In the genomic region with DNA sequence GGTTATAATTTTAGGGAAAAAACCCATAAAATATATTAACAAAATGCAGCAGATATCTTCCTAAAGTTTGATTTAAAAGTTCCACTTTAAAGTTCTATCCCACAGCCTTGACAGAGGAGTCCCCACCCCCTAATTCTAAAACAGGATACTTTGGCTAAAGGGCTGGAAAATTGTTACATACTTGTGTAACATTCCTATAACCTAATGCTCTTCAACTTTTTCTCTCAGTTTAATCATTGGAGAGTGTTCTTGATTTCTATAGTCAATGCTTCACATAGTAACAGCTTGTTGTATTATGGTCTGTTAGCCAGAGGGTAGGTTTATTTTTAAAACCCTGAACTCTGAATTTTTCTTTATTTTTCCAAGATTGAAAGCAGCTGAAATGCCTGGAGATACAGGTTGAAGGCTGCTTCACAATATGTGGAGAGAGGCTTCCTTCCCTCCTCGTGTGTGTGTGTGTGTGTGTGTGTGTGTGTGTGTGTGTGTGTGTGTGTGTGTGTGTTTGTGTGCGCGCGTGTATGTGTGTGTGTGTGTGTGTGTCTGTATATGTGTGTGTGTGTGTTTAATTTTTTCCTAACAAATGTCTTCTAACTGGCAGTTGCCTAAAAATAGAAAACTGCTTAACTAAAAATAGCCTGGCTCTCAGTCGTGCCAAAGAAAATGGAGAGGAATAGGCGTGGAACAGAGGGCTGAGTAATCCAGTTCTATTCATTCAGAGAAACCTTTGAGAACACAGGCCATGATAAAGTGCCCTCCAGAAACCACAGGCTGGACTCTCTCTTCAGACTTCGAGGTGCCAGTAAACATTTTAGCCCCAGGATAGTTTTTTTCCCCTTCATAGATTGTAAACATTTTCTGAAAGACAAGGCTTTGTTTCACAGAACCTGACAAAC, we compare ENCODE assay signal across 8 mouse cellular contexts.
A peak's percentile ranks its signal among the peaks of the same experiment; 100 is the strongest.
DNase-seq lines count a peak whose midpoint lies in the region; ATAC-seq lines count a peak whose summit lies in the region.

No protein-coding gene starts in this region.

- H3K4me2 ChIP-seq in hindbrain, embryonic 14.5 days (replicated peaks), result no peak overlapping the region
- H3K4me2 ChIP-seq in embryonic facial prominence, embryonic 14.5 days (ENCODE audit: low read depth, low read length), result peak overlapping the region; percentile 35; the same call in 1 of the 2 replicates
- H3K4me2 ChIP-seq in intestine, embryonic 16.5 days (ENCODE audit: low read depth, low read length), result no peak overlapping the region

- H3K27me3 ChIP-seq in hindbrain, embryonic 14.5 days (ENCODE audit: control insufficient read depth, insufficient read depth, low read length), result no peaks in the 10 kb centered on the region
- H3K27me3 ChIP-seq in hindbrain, embryonic 10.5 days (ENCODE audit: insufficient read depth, poor library complexity, severe bottlenecking), result no peaks in the 10 kb centered on the region
- H3K27me3 ChIP-seq in embryonic facial prominence, embryonic 14.5 days (replicated peaks; ENCODE audit: control insufficient read depth, insufficient read depth, low read length), result no peaks in the 10 kb centered on the region
- no peaks in the 10 kb centered on the region for H3K27me3 ChIP-seq in intestine, embryonic 16.5 days (replicated peaks; ENCODE audit: control insufficient read depth, insufficient read depth, low read length)

- no peaks in the 10 kb centered on the region for H3K9me3 ChIP-seq in hindbrain, embryonic 14.5 days (ENCODE audit: control insufficient read depth, low read length)
- no peaks in the 10 kb centered on the region for H3K9me3 ChIP-seq in hindbrain, embryonic 10.5 days
- no peaks in the 10 kb centered on the region for H3K9me3 ChIP-seq in embryonic facial prominence, embryonic 14.5 days (ENCODE audit: control insufficient read depth, low read length)
- no peaks in the 10 kb centered on the region for H3K9me3 ChIP-seq in intestine, embryonic 16.5 days (ENCODE audit: control insufficient read depth, low read length)

- peak; percentile 48 for DNase-seq in hindbrain, embryonic 14.5 days (ENCODE audit: low spot score)
- no peak for DNase-seq in hindbrain, embryonic 10.5 days (ENCODE audit: low spot score)
- peak; percentile 40 for DNase-seq in adipocyte (ENCODE audit: low spot score)
- peak; percentile 90 for DNase-seq in embryonic facial prominence, embryonic 14.5 days (ENCODE audit: low spot score)
- no peak for DNase-seq in natural killer cell, adult 2 months (ENCODE audit: low spot score in 2 of 2)
- no peak for DNase-seq in right cerebral cortex, postnatal 25 days

- H3K36me3 ChIP-seq in hindbrain, embryonic 14.5 days (replicated peaks; ENCODE audit: control insufficient read depth, insufficient read depth), result no peaks in the 10 kb centered on the region
- no peaks in the 10 kb centered on the region for H3K36me3 ChIP-seq in hindbrain, embryonic 10.5 days
- no peaks in the 10 kb centered on the region for H3K36me3 ChIP-seq in embryonic facial prominence, embryonic 14.5 days (ENCODE audit: control insufficient read depth, insufficient read depth, low read length)
- no peaks in the 10 kb centered on the region for H3K36me3 ChIP-seq in intestine, embryonic 16.5 days (ENCODE audit: control insufficient read depth, insufficient read depth, low read length)

- no peak for ATAC-seq in hindbrain, embryonic 14.5 days (ENCODE audit: low FRiP score)
- peak; percentile 82 for ATAC-seq in embryonic facial prominence, embryonic 14.5 days (ENCODE audit: low read depth)
- peak; percentile 58 for ATAC-seq in intestine, embryonic 16.5 days
- peak; percentile 48; the same call in 1 of the 2 replicates for ATAC-seq in megakaryocyte-erythroid progenitor cell, adult 5-6 weeks (replicated peaks; ENCODE audit: low FRiP score, low TSS enrichment, poor library complexity, severe bottlenecking)

- peaks cover 11% of the 10 kb centered on the region for H3K4me1 ChIP-seq in hindbrain, embryonic 14.5 days (replicated peaks; ENCODE audit: control insufficient read depth, insufficient read depth, low read length)
- H3K4me1 ChIP-seq in hindbrain, embryonic 10.5 days (replicated peaks), result peaks cover 11% of the 10 kb centered on the region
- H3K4me1 ChIP-seq in embryonic facial prominence, embryonic 14.5 days (ENCODE audit: control insufficient read depth, insufficient read depth, low read length), result peaks cover 36% of the 10 kb centered on the region
- H3K4me1 ChIP-seq in intestine, embryonic 16.5 days (ENCODE audit: control insufficient read depth, insufficient read depth, low read length), result peaks cover 6% of the 10 kb centered on the region

- WGBS in hindbrain, embryonic 14.5 days, result 50% methylated on average over 7 of the region's 7 CpGs
- WGBS in hindbrain, embryonic 10.5 days, result 55% methylated on average over 7 of the region's 7 CpGs
- 23% methylated on average over 7 of the region's 7 CpGs for WGBS in embryonic facial prominence, embryonic 14.5 days
- 11% methylated on average over 7 of the region's 7 CpGs for WGBS in intestine, embryonic 16.5 days

- H3K4me3 ChIP-seq in hindbrain, embryonic 14.5 days (replicated peaks; ENCODE audit: low read length), result no peak overlapping the region
- H3K4me3 ChIP-seq in hindbrain, embryonic 10.5 days, result no peak overlapping the region
- no peak overlapping the region for H3K4me3 ChIP-seq in embryonic facial prominence, embryonic 14.5 days (ENCODE audit: low read depth, low read length)
- H3K4me3 ChIP-seq in intestine, embryonic 16.5 days (ENCODE audit: low read length), result no peak overlapping the region

- peak overlapping the region; percentile 18; the same call in 1 of the 2 replicates for H3K27ac ChIP-seq in hindbrain, embryonic 14.5 days
- H3K27ac ChIP-seq in hindbrain, embryonic 10.5 days, result no peak overlapping the region
- H3K27ac ChIP-seq in embryonic facial prominence, embryonic 14.5 days (replicated peaks; ENCODE audit: low read depth, low read length), result peak overlapping the region; percentile 80
- H3K27ac ChIP-seq in intestine, embryonic 16.5 days (ENCODE audit: low read length), result peak overlapping the region; percentile 68; the same call in 1 of the 2 replicates

- H3K9ac ChIP-seq in hindbrain, embryonic 14.5 days, result no peak overlapping the region
- H3K9ac ChIP-seq in embryonic facial prominence, embryonic 14.5 days (ENCODE audit: low read depth, low read length), result no peak overlapping the region
- H3K9ac ChIP-seq in intestine, embryonic 16.5 days (ENCODE audit: low read depth, low read length), result no peak overlapping the region

Comparison
In these comparisons a context has a peak if more than half of its experiments do, and no peak if none do; other contexts are left out.
1. DNase-seq: peak in hindbrain, embryonic 14.5 days (single experiment), adipocyte (single experiment) and embryonic facial prominence, embryonic 14.5 days (single experiment); none in hindbrain, embryonic 10.5 days (single experiment), natural killer cell, adult 2 months (0 of 2) and right cerebral cortex, postnatal 25 days (single experiment).